Mouse (Mus musculus): ENCODE results near the gene Fscn1. TPM values are rescaled to one million over a fixed set of nuclear protein-coding genes. Genes with fewer than 3 reads are reported as not detected.

The Fscn1 gene
- total RNA-seq, 2 experiments from 2014 or later = 442 to 448 TPM

- intact Hi-C loops (cut with DNase I) = no loop called here
- DNase-seq (ENCODE audit: extremely low spot score in 1 of 2, low spot score in 2 of 2) = no peak
Measured at GRCm38 (mm10) chr5:143009383-143009782, 49.2 kb downstream of the Fscn1 start.

- intact Hi-C loops (cut with DNase I) = no loop called here
- DNase-seq (ENCODE audit: extremely low spot score in 1 of 2, low spot score in 2 of 2) = no peak
Measured at GRCm38 (mm10) chr5:143017401-143017800, 57.3 kb downstream of the Fscn1 start.

Other genes starting within 250 kb of the Fscn1 start
- gene Tnrc18, start 142.7 kb upstream of the Fscn1 start, total RNA-seq (2021) = 100 to 1,000 TPM; 166 to 177 TPM
- 10 to 100 TPM; 32.3 to 34.8 TPM for gene Fbxl18, start 64.9 kb upstream of the Fscn1 start, total RNA-seq (2021)
- 1,000 to 10,000 TPM; 3,611 to 3,673 TPM for gene Actb, start 53.6 kb upstream of the Fscn1 start, total RNA-seq (2021)
- 10 to 100 TPM; 38.5 to 40.1 TPM for gene Rnf216, start 152.7 kb downstream of the Fscn1 start, total RNA-seq (2021)
- gene Olfr718-ps1, start 187.2 kb downstream of the Fscn1 start, total RNA-seq (2021) = under 1 TPM; 0.14 to 0.17 TPM
- 10 to 100 TPM; 16.1 to 19.9 TPM for gene Rbak, start 220.4 kb downstream of the Fscn1 start, total RNA-seq (2021)
- not detected for gene Spdye4b, start 220.7 kb downstream of the Fscn1 start, total RNA-seq (2021)

Measured in left cerebral cortex, postnatal 10 days (tissue).